Mouse (Mus musculus) frontal cortex, postnatal 14 days (tissue): ENCODE measurements around the gene Sympk.

ENCODE experiments used
- DNase-seq, 2 experiments: peaks; one replicate each; pipeline ENCODE4 v3.0.0; 2022; ENCODE audit warnings: low spot score in 2 of 2

The Sympk gene

DNA sequence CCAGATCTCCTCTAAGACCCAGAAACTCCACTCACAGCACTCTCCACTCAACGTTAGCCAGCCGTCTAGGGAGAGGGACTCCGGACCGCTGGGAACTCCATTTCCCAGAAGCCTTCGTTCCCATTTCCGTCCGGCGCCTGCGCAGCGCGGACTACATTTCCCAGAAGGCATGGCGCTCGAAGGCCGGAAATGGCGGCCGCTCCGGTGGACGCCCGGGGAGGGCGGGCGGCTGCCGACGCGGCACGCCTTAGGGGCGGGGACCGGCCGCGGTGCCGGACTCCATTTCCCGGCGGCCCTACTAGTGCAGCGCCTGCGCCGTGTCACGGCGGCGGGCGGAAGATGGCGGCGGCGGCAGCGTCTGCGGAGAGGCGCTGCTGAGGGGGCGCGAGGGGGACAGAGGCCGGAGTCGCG is at the start of gene Sympk:
Gene Sympk, plus strand, starts transcription at position 282 of the 411 bp plus-strand sequence.
- peak; percentile 89 to 93 for DNase-seq

DNA sequence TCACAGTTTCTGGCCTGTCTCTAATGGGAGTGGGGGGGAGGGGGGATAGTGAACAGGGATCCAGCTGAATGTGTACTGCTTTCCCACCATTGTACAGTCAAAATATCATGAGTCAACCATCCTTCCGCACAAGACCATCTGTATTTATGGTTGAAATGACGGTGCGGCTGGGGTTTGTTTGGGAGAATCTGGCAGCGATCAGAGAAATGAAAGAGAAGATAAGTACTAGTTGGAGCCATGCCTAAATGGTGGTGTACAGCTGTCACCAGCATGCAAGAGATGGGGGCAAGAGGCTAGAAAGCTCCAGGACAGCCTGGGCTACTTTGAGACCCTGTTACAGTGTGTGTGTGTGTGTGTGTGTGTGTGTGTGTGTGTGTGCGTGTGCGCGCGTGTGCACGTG is 45.8 kb upstream of the Sympk start:
- DNase-seq = no peak

DNA sequence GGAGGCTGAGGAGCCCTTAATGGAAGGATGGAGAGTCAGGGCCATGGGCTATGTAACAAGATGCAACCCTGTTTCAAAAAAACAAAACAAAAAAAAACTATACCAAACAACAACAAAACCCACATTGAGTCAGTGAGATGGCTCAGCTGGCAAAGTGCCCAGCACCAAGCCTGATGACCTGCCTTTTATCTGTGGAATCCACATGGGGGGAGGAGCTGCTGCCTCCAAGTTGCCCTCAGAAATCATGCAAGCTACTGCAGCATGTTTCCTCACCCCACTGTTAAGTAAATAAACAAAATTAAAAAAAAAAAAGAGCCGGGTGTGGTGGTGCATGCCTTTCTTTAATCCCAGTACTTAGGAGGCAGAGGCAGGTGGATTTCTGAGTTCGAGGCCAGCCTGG is 37.7 kb upstream of the Sympk start:
- DNase-seq = no peak

DNA sequence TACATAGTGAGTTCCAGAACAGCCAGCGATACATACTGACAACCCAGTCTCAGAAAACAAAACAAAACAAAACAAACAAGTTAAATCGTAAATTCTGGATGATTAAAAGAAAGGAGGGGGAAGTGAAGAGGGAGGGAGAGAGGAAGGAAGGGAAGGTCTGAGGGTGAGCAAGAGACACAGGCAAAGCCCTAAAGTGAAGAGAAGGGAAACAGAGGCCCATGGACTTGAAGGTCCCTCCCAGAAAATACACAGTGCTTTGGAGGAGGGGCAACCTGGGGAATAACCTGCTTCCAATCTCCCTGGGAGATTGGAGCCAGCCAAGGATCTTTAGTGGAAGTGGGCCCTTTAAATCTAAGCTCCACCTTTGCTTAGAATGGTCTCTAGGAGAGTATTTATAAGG is 37.1 kb upstream of the Sympk start, which contains the start of gene Nanos2:
Gene Nanos2, plus strand, starts transcription at position 301 of the 400 bp plus-strand sequence.
- DNase-seq = no peak

DNA sequence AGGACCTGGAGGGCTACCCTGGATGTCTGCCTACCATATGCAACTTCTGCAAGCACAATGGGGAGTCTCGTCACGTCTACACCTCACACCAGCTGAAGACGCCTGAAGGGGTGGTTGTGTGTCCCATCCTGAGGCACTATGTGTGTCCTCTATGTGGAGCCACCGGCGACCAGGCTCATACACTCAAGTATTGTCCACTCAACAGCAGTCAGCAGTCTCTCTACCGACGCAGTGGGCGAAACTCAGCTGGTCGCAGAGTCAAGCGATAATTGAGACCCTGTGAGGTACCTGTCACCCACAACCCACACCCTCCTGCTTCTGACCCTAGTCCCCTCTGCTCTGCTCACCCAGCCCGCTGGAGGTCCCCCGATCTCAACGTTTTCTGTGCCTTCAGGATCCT is 36.4 kb upstream of the Sympk start:
- no peak for DNase-seq

DNA sequence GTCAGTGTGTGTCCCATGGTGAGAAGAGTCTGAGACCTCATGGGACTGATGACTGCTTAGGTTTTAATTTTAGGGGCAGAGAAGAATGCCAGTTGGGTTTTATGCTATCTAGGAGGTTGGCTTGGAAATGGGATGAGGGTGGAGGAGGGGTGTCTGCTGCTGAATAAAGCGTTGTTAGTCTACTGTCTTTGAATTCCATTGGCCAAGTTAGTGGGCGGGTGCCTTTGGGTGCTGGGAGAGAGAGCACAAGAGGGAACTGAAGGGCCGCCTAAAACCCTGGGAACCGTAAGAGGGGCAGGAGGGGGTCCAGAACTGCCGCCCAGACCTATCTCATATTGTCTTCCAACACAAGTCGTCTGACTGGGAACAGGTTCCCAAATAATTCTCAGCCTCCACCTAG is 35.4 kb upstream of the Sympk start:
- no peak for DNase-seq

DNA sequence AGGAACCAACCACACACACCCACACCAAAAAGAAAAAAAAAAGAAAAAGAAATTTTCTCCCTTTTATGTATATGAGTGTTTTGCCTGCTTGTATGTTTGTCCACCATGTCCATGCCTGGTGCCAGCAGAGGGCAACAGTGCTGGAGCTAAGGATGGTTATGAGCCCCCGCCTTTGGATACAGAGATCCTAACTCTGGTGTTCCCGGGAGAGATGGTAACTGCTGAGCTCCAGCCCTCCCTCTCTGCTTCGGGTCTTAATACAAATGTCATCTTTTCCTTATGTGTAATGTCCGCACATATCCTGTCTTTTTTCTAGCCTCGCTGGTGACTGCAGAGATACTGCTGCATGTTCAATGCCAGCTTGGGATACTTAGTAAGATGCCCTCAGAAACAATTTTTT is 34.2 kb upstream of the Sympk start:
- no peak for DNase-seq

DNA sequence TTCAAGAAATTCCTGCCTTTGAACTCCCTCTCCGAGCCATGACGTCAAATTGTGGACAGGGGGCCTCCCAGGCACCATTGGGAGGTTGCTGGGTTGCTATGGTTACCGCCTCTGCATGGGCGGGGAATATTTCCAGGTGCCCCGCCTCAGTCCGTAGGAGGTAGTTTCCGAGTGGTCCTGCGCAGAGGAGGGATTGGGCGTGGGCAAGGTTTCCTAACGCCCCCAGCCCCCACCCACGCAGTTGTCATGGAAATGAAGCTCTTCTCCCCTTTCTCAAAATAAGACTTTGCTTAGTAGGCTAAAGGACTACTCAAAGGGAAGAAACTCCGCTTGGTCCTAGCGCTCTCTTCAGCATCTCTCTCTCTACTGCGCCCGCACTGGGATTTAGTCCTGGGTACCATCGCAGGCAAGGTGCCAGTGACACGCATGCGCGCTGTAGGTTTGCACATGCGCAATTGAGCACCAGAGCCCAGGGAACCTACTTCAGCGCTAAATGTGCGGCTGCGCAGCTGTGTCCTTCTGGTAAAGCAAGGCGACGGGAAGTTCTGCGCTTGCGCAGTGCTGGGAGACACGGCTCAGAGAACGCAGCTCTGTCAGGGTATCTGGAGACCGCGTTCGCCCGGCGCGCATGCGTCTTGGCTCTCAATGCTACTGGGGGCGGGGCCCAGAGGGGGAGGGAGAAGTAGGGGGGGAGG is 33.4 kb upstream of the Sympk start, which contains the start of gene Mypop:
Gene Mypop, plus strand, starts transcription at position 645 of the 695 bp plus-strand sequence.
- peak; percentile 99 to 100 for DNase-seq

DNA sequence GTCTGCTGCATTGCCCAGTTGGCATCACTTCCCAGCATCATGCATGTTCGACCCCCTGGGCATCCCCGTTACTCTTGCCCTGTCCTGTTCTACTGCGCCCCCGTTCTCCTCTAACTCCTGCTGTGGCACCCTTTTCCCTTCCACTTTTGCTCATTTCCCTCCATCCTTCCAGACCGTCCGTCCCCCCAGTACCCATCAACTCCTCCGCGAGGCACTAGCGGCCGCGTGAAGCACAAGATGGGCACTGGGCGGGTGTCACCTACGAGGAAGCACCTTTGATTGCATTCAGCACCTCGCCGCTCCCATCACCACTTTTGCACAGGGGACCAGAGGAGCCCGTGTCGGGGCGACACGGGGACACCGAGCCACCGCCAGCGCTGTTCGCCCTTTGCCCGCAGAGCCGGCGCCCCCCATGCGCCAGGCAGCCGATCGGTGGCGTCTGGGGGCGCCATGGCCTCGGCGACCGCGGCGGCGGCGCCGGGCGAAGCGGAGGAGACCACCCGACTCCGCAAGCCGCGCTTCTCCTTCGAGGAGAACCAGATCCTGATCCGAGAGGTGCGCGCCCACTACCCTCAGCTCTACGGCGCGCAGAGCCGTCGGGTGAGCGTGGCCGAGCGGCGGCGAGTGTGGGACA is 32.4 kb upstream of the Sympk start:
- DNase-seq = no peak

DNA sequence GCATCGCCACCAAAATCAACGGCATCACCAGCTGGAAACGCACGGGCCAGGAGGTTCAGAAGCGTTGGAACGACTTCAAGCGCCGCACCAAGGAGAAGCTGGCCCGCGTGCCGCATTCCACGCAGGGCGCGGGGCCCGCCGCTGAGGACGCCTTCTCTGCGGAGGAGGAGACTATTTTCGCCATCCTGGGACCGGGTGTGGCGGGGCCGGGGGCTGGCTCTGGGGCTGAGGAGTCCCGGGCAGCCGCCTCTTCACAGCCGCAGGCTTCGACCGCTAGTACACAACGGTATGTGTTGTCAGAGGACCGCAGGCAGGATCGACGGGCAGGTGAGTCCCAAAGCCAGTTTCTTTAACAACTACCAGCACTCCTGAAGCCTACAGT is 31.9 kb upstream of the Sympk start:
- DNase-seq = no peak

DNA sequence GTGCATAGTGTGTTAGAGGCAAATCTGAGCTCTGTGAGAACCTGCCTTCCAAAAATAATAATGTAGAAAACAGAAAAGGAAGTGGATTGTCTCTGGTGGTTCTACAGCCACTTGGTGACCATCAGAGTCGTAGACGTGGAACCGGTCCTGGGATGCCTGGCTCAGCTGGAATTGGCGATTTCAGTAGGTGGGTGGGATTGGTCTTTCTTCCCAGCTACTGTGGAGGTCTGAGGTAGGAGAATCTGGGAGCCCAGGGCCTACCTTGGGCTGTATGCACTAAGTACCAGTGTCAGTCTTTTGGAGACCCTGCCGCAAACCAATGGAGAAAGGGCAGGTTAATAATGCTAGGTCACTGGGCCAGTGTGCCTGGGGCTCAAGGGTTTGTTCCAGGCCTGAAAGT is 31.1 kb upstream of the Sympk start:
- DNase-seq = no peak

DNA sequence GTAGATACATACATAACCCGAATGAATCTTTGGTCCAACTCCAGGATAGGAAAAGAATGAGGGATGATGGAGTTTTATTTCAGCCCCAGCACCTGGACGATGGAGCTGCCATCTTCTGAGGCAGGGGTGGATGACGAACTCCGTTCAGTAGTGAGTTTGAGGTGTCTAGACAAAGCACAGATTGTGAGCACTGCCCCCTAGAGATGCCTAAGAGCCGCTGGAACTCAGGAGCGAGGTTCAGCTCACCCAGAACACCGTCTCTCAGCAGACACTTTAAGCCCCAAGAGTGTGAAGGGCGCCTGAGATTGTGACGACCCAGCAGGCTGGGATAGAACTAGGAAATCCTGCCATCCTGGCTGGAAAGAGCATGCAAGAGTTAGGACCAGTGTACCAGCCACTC is 25.3 kb upstream of the Sympk start:
- no peak for DNase-seq

DNA sequence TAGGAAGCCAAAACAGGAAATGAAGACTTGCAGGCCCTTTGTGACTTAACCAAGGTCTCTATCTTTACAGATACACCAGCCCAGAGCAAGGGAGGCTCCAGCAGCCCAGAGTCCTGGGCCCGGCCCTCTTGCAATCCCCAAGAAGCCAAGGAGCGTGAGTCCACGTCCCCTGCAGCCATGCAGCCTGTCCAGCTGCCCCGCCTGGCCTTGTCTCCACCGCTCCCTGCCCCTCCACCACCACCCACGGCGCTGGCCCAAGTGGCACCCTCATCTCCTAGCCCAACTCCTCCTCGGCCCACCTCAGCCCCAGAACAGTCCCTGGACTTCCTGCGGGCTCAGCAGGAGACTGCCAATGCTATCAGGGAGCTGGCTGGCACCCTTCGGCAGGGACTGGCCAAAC is 23.8 kb upstream of the Sympk start:
- DNase-seq = no peak

DNA sequence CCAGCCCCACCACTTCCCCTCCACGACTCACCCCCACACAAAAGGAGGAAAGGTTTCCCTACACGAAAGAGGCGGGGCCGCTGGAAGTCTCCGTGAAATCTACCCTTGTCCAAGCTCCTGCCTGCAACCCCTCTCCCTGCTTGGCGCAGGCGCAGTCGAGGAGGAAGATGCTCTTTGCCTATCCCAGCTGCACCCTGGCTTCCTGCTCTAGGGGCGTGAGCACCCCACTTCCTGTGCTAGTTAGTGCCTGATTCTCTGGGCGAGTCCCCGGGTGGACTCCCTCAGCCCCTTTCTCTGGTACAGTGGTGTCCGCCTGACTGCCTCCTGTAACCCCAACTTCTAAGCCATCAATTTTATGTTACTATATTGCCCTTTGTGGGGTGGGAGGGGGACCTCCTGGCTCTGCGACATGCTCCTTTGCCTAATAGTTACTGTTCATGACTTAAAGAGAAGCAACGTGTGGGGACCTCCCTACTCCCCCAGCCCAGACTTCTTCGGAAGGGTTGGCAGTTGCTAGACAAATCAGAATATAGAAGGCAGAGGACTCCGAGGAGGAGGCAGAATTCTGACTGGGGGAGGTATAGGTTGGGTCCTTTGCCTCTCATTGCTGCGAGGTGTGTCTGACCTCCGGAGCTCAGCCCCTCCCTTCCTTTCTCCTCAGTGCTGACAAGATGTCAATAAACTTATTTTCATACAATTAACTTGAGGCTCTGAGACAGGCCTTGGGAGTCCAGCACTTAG is 22.9 kb upstream of the Sympk start:
- no peak for DNase-seq

DNA sequence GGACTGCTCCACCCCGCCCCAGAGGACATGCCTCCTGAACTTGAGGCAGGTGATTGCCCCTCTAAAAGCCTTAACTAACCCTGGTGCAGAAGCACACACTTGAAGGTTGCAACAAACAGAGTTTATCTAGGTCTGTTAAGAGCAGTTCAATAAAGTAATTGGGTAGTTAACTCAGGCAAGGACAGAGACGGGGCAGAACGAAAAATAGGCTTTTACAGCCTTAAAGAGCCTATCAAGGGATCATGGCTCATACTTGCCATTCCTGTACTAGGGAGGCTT is 22.4 kb upstream of the Sympk start:
- no peak for DNase-seq

DNA sequence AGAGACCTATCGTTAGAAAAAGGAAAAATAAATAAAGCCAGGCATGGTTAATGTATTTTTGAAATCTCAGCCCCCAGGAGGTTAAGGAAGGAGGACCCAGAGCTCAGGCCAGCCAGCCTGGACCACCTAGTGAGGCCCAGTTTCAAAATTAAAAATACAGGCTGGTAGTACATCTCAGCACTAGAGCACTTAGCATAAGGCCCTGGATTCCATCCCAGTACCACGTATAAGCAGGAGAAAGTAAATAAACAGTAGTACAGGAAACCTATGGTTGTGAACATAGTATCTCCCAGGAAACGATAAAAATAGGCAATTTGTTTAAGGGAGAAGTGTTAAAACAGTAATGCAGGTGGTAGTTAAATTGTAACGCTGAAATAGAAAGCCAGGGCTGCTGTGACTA is 22.1 kb upstream of the Sympk start:
- DNase-seq = no peak

DNA sequence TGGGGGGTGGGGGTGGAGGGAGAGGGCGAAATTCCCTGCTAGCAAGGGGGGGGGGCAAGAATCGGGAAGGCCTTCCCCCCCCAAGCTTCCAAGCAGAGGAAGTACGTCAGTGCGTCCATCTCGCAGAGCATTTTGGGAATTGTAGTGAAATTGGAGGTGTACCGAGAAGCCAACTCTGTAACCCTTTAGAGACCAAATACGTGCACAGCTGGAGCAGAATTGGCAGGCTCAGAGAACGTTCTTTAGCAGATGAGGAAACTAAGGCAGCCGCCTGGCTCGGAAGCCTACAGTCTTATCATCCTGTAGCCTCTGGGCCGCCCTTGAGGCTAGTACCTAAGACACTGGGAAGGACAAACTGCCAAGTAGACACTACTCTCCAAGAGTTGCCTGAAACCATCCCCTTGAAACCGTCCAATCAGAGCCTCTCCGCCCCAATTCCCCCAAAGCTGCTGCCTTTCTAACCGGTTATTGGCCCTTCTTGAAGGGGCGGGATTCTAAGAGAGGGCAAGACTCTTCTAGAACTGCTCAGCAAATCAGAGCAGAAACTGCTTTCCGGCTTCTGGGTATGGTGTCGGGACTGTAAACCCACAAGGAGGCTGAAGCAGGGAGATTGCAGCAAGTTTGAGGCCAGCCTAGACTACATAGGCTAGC is 21.2 kb upstream of the Sympk start:
- peak; percentile 65 to 68 for DNase-seq

DNA sequence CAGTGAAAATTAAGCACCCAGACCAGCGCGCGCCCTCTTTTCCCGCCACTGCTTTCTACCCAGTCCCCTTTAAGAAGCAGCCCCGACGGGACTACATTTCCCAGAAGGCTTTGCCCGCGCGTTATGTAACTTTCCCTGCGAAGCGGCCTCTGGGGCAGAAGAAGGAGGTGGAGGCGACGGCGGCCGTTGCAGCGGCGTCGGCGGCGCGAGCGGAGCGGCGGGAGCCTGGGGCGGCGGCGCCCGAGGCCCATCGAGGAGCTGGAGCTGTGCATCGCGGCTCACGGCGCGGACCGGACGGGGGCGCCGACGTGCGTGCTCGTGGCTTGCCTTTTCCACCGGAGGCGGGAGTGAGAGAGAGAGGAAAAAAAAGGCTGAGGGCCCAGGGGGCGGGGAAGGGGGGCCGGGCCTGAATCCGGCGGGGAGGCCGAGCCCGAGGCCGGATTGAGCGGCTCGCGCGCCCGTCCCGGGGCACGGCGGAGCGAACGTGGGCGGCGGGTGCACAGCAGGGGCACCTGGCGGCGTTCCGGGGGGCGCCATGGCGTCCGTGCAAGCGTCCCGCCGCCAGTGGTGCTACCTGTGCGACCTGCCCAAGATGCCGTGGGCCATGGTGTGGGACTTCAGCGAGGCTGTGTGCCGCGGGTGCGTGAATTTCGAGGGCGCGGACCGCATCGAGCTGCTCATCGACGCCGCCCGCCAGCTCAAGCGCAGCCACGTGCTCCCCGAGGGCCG is 20.1 kb upstream of the Sympk start, which contains the start of gene Irf2bp1:
Gene Irf2bp1, plus strand, starts transcription at position 143 of the 729 bp plus-strand sequence.
- DNase-seq = peak; percentile 90

DNA sequence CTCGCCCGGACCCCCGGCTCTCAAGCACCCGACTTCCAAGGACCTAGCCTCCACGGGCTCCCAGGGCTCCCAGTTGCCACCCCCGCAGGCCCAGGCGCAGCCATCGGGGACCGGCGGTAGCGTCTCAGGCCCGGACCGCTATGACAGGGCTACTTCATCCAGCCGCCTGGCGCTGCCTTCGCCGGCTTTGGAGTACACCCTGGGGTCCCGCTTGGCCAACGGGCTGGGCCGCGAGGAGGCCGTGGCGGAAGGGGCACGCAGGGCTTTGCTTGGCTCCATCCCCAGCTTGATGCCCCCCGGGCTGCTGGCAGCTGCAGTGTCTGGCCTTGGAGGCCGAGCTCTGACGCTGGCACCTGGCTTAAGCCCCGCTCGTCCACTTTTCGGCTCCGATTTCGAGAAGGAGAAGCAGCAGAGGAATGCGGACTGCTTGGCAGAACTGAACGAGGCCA is 19.5 kb upstream of the Sympk start:
- DNase-seq = no peak

DNA sequence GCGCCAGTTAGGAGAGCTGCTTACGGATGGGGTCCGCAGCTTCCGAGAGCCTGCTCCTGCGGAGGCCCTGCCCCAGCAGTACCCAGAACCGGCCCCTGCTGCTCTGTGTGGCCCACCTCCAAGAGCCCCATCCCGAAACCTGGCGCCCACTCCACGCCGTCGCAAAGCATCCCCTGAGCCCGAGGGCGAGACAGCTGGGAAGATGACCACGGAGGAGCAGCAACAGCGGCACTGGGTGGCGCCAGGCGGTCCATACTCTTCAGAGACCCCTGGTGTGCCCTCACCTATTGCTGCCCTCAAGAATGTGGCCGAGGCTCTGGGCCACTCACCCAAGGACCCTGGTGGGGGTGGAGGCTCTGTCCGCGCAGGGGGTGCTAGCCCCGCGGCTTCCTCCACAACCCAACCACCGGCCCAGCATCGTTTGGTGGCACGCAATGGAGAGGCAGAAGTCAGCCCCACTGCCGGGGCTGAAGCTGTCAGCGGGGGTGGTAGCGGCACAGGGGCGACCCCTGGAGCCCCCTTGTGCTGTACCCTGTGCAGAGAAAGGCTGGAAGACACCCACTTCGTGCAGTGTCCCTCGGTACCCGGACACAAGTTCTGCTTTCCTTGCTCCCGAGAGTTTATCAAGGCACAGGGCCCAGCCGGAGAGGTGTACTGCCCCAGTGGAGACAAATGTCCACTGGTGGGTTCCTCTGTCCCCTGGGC is 18.6 kb upstream of the Sympk start:
- peak in 1 of 2 experiments; percentile 35 for DNase-seq

DNA sequence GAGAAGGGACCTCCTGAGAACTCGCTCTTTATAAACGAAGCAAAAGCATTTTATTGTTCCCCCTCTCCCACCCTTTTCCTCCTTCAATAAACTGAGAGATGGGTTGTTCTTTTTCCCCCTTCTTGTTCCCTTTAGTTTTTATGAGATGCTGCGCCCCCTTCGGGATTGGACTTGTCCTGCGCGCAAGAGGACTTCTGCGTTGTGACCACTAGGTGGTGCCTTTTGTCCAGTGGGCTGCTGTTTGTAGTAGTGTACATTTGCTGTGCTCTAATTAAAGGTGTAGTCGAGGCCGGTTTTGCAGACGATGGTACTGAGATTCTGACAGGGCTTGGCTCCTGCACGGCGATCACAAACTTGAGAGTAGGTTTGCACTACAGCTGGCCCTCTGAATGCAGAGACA is 17.7 kb upstream of the Sympk start:
- peak; percentile 81 for DNase-seq
